8 mouse cellular contexts compared by ENCODE assay signal in the genomic region with DNA sequence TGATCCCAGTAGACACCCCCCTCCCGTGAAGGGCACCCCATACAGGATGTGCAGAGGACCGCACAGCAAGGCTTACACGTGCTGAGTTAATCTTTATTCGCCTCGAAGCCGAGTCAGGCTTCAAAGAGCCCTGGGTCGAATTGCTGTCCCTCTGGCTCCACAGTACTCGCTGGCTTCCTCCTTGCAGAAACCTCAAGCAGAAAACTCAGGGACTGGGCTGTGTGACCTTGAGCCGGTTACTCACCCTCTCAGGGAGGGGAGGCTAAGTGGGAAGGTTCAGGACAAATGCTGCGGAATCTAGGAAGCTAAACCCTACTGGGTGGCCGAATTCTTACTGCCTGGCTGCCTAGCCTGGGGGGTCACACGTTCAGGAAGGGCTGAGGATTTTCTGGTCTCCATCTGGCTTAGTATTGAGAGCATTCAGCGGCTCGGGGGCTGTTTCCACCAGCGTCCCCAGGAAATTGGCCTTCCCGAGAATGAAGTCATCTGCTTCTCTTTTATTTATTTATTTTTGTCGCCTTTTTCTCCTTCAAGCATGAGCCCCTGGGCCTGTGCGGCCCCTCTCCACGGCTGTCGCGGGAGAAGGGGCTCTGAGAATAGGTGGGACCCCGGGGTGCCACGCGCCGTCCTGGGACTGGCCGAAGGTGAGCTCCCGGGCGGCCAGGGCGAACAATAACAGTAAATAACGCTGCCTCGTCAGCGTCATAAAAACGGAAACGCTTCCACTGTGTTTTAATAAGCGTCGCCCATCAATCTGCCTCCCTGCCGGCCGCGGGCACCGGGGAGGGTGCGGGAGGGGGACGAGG.
DNase-seq lines count a peak whose midpoint lies in the region; ATAC-seq lines count a peak whose summit lies in the region.

No protein-coding gene starts in this region.

- no peaks in the 10 kb centered on the region for H3K36me3 ChIP-seq in neural tube, embryonic 11.5 days (ENCODE audit: control insufficient read depth, insufficient read depth, low read length)
- H3K36me3 ChIP-seq in forebrain, embryonic 10.5 days (replicated peaks), result no peaks in the 10 kb centered on the region
- H3K36me3 ChIP-seq in hindbrain, embryonic 14.5 days (replicated peaks; ENCODE audit: control insufficient read depth, insufficient read depth), result no peaks in the 10 kb centered on the region
- H3K36me3 ChIP-seq in liver, embryonic 11.5 days (ENCODE audit: control insufficient read depth, insufficient read depth, low read length), result no peaks in the 10 kb centered on the region
- no peaks in the 10 kb centered on the region for H3K36me3 ChIP-seq in neural tube, embryonic 12.5 days

- no peak for DNase-seq in neural tube, embryonic 11.5 days (ENCODE audit: low spot score)
- no peak for DNase-seq in neural tube, embryonic 10.5 days (ENCODE audit: extremely low spot score, low spot score)
- peak; percentile 92 to 96 for DNase-seq in adrenal gland, adult (ENCODE audit: inconsistent age in 2 of 2, low spot score in 1 of 2)
- peak; percentile 71 for DNase-seq in forebrain, embryonic 10.5 days (ENCODE audit: extremely low spot score, low spot score)
- DNase-seq in hindbrain, embryonic 14.5 days (ENCODE audit: low spot score), result no peak
- peak; percentile 48 for DNase-seq in liver, embryonic 11.5 days (ENCODE audit: low spot score)
- peak; percentile 41 for DNase-seq in urinary bladder, postnatal 14 days (ENCODE audit: low spot score)

- peak overlapping the region; percentile 40 for H3K9ac ChIP-seq in neural tube, embryonic 11.5 days (ENCODE audit: low read length)
- peak overlapping the region; percentile 57 for H3K9ac ChIP-seq in hindbrain, embryonic 14.5 days
- H3K9ac ChIP-seq in liver, embryonic 11.5 days (ENCODE audit: low read depth, low read length), result peak overlapping the region; percentile 70
- H3K9ac ChIP-seq in neural tube, embryonic 12.5 days, result peak overlapping the region; percentile 48

- ATAC-seq in neural tube, embryonic 11.5 days (ENCODE audit: insufficient read depth, low FRiP score, low TSS enrichment), result peak; percentile 36
- peak; percentile 51 for ATAC-seq in hindbrain, embryonic 14.5 days (ENCODE audit: low FRiP score)
- ATAC-seq in liver, embryonic 11.5 days (replicated peaks; ENCODE audit: low FRiP score), result peak; percentile 29
- peak; percentile 39 for ATAC-seq in neural tube, embryonic 12.5 days (ENCODE audit: low FRiP score, low read depth)

- H3K4me3 ChIP-seq in neural tube, embryonic 11.5 days (ENCODE audit: low read depth, low read length), result peak overlapping the region; percentile 14; the same call in 1 of the 2 replicates
- H3K4me3 ChIP-seq in forebrain, embryonic 10.5 days, result peak overlapping the region; percentile 55
- H3K4me3 ChIP-seq in hindbrain, embryonic 14.5 days (replicated peaks; ENCODE audit: low read length), result peak overlapping the region; percentile 20
- peak overlapping the region; percentile 61 for H3K4me3 ChIP-seq in liver, embryonic 11.5 days (ENCODE audit: low read depth, low read length)
- peak overlapping the region; percentile 18; the same call in 1 of the 2 replicates for H3K4me3 ChIP-seq in neural tube, embryonic 12.5 days

- whole genome bisulfite sequencing in neural tube, embryonic 11.5 days, result 1% methylated on average over 42 of the region's 42 CpGs
- WGBS in forebrain, embryonic 10.5 days, result under 1% methylated on average over 42 of the region's 42 CpGs
- WGBS in hindbrain, embryonic 14.5 days, result under 1% methylated on average over 42 of the region's 42 CpGs
- 3% methylated on average over 42 of the region's 42 CpGs for WGBS in liver, embryonic 11.5 days
- WGBS in neural tube, embryonic 12.5 days, result under 1% methylated on average over 42 of the region's 42 CpGs

- H3K9me3 ChIP-seq in neural tube, embryonic 11.5 days (ENCODE audit: control insufficient read depth, low read length), result no peaks in the 10 kb centered on the region
- H3K9me3 ChIP-seq in forebrain, embryonic 10.5 days, result peaks cover 5% of the 10 kb centered on the region; the same call in 1 of the 2 replicates
- H3K9me3 ChIP-seq in hindbrain, embryonic 14.5 days (ENCODE audit: control insufficient read depth, low read length), result no peaks in the 10 kb centered on the region
- no peaks in the 10 kb centered on the region for H3K9me3 ChIP-seq in liver, embryonic 11.5 days (ENCODE audit: control insufficient read depth, low read length)
- no peaks in the 10 kb centered on the region for H3K9me3 ChIP-seq in neural tube, embryonic 12.5 days

- H3K4me2 ChIP-seq in neural tube, embryonic 11.5 days (ENCODE audit: low read depth), result peak overlapping the region; percentile 45
- H3K4me2 ChIP-seq in hindbrain, embryonic 14.5 days (replicated peaks), result peak overlapping the region; percentile 55
- H3K4me2 ChIP-seq in liver, embryonic 11.5 days, result peak overlapping the region; percentile 95
- peak overlapping the region; percentile 59 for H3K4me2 ChIP-seq in neural tube, embryonic 12.5 days (replicated peaks)

- H3K27me3 ChIP-seq in neural tube, embryonic 11.5 days (ENCODE audit: control insufficient read depth, insufficient read depth, low read length), result peaks cover 12% of the 10 kb centered on the region; the same call in 1 of the 2 replicates
- peaks cover 20% of the 10 kb centered on the region for H3K27me3 ChIP-seq in forebrain, embryonic 10.5 days (ENCODE audit: poor library complexity, severe bottlenecking)
- H3K27me3 ChIP-seq in hindbrain, embryonic 14.5 days (ENCODE audit: control insufficient read depth, insufficient read depth, low read length), result no peaks in the 10 kb centered on the region
- H3K27me3 ChIP-seq in liver, embryonic 11.5 days (replicated peaks; ENCODE audit: control insufficient read depth, insufficient read depth, low read length), result no peaks in the 10 kb centered on the region
- H3K27me3 ChIP-seq in neural tube, embryonic 12.5 days (replicated peaks), result peaks cover 26% of the 10 kb centered on the region

- peaks cover 45% of the 10 kb centered on the region for H3K4me1 ChIP-seq in neural tube, embryonic 11.5 days (ENCODE audit: control insufficient read depth, insufficient read depth, low read length)
- H3K4me1 ChIP-seq in forebrain, embryonic 10.5 days, result peaks cover 91% of the 10 kb centered on the region
- H3K4me1 ChIP-seq in hindbrain, embryonic 14.5 days (replicated peaks; ENCODE audit: control insufficient read depth, insufficient read depth, low read length), result peaks cover 66% of the 10 kb centered on the region
- peaks cover 38% of the 10 kb centered on the region for H3K4me1 ChIP-seq in liver, embryonic 11.5 days (replicated peaks; ENCODE audit: control insufficient read depth, insufficient read depth, low read length)
- H3K4me1 ChIP-seq in neural tube, embryonic 12.5 days, result peaks cover 78% of the 10 kb centered on the region

- peak overlapping the region; percentile 98 for H3K27ac ChIP-seq in neural tube, embryonic 11.5 days (ENCODE audit: low read depth, low read length)
- H3K27ac ChIP-seq in forebrain, embryonic 10.5 days, result peak overlapping the region; percentile 97
- H3K27ac ChIP-seq in hindbrain, embryonic 14.5 days, result peak overlapping the region; percentile 100
- H3K27ac ChIP-seq in liver, embryonic 11.5 days (ENCODE audit: low read depth, low read length), result peak overlapping the region; percentile 83
- peak overlapping the region; percentile 98 for H3K27ac ChIP-seq in neural tube, embryonic 12.5 days

Comparison
In these comparisons a context has a peak if more than half of its experiments do, and no peak if none do; other contexts are left out.
1. DNase-seq: peak in adrenal gland, adult (2 of 2), forebrain, embryonic 10.5 days (single experiment), liver, embryonic 11.5 days (single experiment) and urinary bladder, postnatal 14 days (single experiment); none in neural tube, embryonic 11.5 days (single experiment), neural tube, embryonic 10.5 days (single experiment) and hindbrain, embryonic 14.5 days (single experiment).
2. H3K4me2 ChIP-seq: peak in every context shown above with its lines; median percentile 95 in liver, embryonic 11.5 days; 59 in neural tube, embryonic 12.5 days; 55 in hindbrain, embryonic 14.5 days; 45 in neural tube, embryonic 11.5 days.
3. Peak in every context shown above with its lines, with median percentiles within 50 percentile points of each other: ATAC-seq, H3K27ac ChIP-seq, H3K4me3 ChIP-seq and H3K9ac ChIP-seq.